Mouse (Mus musculus): Measurements from ENCODE around the gene Uvrag.

Uvrag gene

DNA sequence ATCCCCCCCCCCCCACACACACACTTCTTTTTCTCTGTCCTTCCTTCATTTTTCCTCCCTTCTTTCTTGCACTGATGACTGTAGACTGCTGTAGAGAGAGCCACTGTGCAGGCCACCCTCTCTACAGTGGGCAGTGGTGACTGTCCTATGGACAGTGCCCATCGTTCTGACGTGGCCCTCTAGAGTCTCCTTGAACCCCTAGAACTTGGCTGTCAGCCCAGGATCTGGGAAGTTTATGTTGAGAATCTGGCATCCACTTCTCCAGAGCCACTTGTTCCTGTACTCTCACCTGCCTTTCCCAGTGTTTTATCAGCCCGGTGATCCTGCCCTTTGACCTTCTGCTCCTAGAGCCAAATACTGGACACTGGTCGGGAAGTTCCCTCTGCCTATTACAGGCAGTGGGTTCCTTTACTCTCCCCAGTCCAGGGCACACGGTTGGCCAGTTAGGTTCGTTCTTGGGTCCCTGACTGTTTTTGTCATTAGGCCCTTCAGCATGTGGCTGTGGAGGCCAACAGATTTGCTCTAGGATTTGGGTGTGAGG lies 266.5 kb downstream of the Uvrag start:
- no peak for DNase-seq

GRCm38 (mm10) chr7:98873316-98873715 lies 267.6 kb downstream of the Uvrag start:
- DNase-seq = no peak

DNA sequence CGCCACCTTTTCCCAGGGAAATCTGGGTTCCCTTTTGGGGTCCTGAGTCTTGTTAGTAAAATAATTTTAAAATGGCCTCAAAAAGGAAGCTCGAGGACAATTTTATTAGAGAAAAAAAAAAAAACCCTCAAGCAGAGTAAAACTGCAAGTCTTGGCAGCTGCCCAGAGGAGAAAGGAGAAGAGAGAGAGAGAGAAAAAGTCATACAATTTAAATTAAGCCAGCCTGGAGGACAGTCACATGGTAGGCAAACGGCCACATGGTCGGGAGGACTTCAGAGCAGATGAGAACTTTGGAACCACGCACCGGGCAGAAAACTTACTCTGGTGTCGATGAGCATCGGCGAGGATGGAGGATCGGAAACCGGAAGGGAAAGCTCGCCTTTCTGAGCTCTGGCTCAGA lies 269.1 kb downstream of the Uvrag start:
- DNase-seq = no peak

DNA sequence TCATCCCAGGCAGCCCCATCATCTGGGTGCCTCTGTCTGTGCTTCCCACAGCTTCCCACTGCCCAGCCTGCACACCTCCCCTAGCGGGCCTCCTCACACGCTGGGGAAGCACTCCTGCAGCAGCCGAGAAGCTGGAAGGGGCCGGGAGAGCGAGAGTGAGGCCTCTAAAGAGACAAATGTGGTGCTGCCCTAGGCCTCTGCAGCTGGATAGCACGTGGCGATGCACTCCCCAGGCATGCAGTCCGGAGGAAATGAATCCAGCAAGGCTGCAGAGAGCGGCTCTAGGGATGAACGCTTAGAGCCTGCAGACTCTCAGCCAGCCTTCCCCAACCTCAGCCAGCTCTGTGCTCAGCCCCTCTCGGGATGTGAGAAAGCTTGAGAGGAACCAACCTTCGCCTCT lies 270.1 kb downstream of the Uvrag start:
- no peak for DNase-seq

- no peak for DNase-seq
Observed at GRCm38 (mm10) chr7:98869070-98869469, 271.9 kb downstream of the Uvrag start.

DNA sequence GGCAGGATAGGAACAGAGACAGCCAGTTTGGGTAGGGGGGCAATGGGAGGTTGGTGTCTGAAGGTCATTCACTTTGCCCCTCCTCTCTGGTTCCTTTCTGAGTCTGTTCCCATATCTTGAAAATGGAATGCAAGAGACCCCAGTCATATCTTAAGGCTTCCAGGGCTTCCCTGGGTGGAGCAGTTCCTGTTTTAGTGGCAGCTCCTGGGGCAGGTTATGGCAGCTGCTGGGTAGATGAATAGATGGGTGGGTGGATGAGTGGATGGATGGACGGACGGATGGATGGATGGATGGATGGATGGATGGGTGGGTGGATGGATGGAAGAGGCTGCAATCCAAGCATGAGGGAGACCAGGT lies 273.2 kb downstream of the Uvrag start:
- no peak for DNase-seq

- no peak for DNase-seq
Observed at GRCm38 (mm10) chr7:98867053-98867793, 273.7 kb downstream of the Uvrag start.

DNA sequence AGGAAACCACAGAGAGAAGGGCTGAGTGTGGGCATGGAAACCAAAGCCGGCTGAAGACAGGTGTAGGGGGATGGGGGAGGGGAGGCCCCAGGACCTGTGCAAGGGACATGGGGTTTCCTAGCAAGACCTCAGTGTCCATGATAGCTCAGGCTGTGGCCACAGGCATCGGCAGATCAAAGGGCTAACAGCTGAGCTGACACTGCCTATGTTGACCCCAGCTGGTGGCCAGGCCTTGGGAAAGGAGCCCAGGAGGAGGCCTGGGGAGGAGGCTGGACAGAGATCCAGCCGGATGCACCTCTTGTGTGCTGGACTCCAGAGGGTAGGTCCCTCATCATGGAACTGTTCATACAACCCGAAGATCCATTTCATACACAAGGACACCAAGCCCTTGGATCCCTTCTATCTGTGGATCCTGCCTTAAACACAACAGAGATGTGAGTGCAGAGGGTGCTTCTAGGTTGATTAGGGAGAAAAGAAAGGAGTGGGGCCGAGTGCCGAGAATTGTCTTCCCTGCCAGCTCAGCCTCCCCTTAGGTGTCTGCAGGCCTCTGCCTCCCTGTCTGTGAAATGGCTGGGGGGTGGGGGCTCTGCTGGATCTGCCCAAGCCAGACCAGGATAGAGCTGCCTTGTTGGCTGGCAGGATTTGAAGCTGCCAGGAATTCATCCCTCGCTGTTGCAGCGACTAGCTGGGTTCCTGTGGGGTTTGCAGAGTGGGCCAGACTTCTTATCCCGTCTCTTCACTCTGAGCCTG lies 276.8 kb downstream of the Uvrag start:
- no peak for DNase-seq

DNA sequence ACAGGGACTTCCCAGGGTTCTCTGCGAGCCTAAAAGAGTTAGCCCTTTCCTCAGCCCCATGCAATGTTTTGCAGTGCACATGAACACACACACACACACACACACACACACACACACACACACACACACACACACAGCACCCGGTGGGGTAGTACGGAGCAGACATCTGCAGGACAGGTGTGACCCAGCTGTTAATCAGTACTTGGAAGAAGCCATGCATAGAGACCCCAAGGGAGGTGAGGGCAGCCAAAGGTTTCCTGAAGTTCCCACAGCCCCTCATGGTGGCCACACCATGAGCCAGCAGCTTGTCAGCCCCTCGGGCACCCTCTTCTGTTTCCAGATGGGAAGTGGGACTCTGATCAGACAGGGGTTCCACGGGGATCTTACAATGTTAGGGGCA lies 277.9 kb downstream of the Uvrag start:
- no peak for DNase-seq

- no peak for DNase-seq
Observed at GRCm38 (mm10) chr7:98861002-98861401, 279.9 kb downstream of the Uvrag start.

DNA sequence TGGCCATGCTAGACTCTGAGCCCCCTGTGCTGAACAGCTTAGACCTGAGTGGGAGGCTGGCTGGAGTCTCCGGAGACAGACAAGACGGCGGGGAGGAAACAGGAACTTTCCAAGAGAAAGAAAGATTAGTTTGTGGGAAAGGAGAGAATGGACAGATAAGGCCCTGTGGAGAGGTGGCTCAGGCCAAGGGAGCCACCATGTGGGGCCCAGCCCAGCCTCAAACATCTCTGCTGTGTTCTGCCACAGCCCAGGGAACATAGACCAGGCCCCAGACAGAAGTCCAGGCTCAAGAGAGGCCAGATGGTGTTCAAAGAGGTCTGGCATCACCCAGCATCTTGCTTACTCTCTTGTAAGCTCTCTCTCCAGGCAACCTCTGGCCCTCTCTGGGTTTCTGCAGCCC lies 283.8 kb downstream of the Uvrag start:
- DNase-seq = no peak

DNA sequence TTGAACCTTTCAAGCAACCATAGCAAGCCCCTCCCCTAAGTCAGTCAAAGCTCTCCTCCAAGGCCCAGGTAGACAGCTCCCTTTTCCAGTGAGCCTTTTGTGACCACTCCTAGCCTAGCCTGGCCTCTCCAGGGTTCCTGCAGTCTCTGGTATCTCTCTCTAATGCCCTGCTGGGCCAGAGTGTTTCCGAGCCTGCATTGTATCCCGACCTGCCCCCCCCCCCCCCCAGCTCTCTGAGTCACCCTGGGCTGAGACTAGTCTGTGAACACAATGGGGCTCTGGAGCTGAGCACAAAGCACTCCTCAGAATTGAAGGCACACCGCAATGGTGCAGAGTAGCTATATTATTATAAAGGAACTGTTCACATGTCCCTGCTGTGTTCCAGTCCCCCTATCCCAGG lies 284.8 kb downstream of the Uvrag start:
- no peak for DNase-seq

DNA sequence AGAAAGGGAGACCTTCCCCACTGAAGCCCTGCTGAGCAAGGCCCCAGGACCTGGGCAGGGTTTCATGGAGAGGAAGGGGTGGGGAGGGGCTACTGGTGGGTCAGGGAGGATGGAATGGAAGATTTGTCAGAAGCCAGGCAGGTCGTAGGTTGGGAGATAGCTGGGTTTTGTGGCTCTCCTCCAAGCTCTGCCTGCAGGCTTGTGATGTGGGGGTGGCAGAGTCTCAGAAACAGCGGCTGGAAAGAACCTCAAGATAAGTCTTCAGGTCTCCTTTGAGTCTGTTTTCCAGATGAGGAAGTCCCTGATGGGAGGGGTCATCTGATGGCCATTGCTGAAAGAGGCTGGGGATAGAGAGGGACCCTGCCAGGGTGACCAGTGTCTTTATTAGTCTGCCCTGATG lies 285.6 kb downstream of the Uvrag start:
- no peak for DNase-seq

DNA sequence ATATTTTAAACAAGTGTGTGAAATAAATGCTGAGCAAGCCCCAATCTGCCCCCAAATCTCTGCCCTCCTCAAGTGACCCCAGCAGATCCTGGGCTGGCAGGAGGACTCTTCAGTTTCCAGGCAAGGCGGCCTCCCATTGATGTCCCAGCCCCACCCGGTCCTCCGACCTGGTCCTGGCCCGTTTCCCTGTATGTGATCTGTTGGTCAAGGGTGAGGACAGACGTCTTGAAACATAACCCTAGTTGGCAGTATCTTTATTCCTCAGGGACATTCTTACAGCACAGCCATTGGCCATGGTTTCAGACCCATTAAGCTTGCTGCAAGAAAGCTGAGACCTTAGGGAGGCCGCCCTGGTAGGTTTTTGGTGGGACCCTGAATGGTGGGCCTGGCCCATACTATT lies 287.1 kb downstream of the Uvrag start:
- DNase-seq = no peak

- no peak for DNase-seq
Observed at GRCm38 (mm10) chr7:98852950-98853650, 287.8 kb downstream of the Uvrag start.

DNA sequence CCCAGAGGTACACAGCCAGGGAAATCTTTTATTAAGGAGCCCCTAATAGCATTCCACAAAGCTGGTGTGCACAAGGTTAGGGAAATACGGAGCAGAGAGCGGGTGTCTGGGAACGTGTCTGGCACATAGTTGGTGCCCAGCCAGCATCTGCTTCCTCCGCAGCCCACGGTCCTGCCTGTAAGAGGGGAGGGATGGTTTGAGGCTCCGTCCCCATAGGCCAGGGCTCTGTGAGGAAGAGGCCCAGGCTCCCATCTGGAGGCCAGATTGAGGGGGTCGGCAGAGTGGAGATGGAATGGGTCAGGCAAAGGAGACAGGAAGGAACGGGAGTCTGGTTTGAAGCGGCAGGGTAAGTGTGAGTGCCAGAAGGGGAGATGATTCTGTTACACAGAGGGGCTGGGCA lies 289.7 kb downstream of the Uvrag start:
- DNase-seq = no peak

GRCm38 (mm10) chr7:98850388-98850787 lies 290.6 kb downstream of the Uvrag start:
- no peak for DNase-seq

- DNase-seq = no peak
Observed at GRCm38 (mm10) chr7:98848899-98849640, 291.9 kb downstream of the Uvrag start.

GRCm38 (mm10) chr7:98843649-98844048 lies 297.3 kb downstream of the Uvrag start:
- DNase-seq = no peak

- DNase-seq = no peak
Observed at GRCm38 (mm10) chr7:98842997-98843396, 297.9 kb downstream of the Uvrag start.

DNA sequence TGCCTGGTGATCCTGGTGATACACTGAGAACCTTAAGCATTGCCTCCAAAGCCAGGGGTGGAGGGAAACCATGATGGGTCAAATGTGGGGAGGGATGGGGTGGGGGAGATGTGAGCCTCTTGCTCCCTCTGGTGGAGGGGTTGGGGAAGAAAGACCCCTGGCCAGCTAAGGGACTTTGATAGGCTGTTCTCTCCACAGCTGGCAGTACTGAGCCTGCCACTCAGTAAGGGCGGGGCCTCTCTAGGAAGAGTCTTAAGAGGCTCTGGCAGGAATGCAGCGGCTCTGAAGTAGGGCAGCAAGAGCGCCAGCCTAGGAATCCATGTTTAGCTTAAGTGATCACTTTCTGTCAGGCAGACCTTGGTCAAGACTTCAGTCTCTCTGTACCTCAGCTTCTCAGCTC lies 299.1 kb downstream of the Uvrag start:
- DNase-seq = no peak

GRCm38 (mm10) chr7:98840771-98841170 lies 300.2 kb downstream of the Uvrag start:
- no peak for DNase-seq

DNA sequence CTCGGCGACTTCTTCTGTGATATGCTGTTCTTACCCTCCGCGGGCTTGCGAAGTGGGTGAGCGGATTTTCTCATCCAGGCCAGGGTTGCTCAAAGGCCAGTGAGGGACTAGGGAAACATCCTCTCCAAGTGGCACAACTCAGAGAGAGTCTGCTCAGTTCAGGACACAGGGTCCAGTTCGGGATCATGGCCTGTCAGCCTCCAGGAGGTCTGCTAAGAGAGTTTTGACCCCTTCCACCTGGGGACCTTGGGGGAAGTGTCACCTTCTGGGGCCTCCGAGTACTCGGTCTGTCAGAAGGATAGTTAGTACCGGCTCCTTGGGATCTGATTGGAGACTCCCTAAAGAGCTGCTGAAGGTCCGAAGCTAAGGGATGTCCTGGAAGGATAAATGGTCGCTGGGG lies 301.6 kb downstream of the Uvrag start:
- DNase-seq = no peak
